Mouse (Mus musculus): Measurements from ENCODE around the gene Mvb12b.

Mvb12b gene

DNA sequence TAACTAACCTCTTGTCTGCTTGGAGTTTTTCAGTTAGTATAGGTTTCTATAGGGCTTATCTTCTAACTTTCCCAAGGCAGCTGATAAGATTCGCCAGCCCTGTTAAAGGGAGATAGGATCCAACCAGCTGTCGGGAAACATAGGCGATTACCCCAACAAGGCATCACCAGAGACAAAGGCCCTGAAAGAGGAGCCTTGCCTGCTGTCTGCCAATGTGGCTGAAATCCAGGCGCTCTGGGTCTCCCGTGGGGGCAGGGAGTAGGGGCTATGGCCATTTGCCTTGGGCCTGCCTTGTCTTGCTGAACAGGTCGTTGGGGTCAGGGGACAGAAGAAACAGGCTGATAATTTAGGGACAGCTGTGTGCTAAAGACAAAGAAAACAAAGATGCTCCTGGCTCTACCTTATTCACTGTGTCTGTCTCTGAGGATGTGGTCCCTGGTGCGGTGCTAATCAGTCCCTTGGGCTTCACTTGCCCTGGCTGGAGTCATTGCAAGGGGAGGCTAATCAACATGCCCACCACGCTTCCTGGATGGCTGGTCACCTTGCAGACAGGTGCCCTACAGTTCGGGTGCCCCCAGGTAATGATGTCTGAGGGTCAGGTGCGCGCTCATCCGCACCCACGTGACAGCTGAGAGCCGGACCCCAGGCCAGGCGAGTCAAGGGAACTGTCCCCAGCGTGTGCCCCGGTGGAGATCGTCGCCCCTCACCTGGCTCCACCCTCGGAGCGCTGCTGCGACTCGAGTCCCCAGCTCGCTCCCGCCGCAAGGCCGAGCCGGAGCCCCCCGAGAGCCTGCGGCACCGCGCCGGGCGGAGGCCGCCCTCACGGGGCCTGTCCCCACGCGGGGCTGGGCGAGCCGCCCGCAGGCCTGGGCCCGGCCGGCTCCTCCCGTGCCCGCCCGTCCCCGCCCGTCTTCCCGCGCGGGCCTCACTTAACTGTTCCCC is 1.1 kb downstream of the Mvb12b start:
- peak; percentile 72 for DNase-seq (ENCODE audit: extremely low spot score, low spot score)

GRCm38 (mm10) chr2:33885264-33885651 is 2.5 kb downstream of the Mvb12b start:
- DNase-seq (ENCODE audit: extremely low spot score, low spot score): peak; percentile 23

- no peak for DNase-seq (ENCODE audit: extremely low spot score, low spot score)
These were observed 3.0 kb downstream of the Mvb12b start for GRCm38 (mm10) chr2:33884623-33885263.

DNA sequence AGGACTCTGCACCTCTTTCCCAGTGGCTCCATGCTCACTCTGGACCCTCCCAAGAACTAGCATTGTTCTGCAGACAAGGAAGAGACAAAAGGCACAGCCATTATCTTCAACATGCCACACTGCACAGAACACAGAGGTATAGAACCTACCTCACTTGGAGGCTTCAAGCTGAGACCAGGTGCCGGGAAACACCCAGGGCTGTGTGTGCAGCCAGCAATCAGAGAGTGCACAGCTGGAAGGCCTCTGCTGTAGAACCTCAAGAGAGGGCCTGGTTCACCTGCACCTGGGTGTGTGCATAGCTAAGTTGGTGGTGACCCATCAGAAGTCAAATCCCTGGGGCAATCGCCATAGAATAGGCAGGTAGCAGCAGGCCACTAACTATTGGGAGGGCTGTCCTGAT is 8.5 kb downstream of the Mvb12b start:
- DNase-seq (ENCODE audit: extremely low spot score, low spot score): no peak

DNA sequence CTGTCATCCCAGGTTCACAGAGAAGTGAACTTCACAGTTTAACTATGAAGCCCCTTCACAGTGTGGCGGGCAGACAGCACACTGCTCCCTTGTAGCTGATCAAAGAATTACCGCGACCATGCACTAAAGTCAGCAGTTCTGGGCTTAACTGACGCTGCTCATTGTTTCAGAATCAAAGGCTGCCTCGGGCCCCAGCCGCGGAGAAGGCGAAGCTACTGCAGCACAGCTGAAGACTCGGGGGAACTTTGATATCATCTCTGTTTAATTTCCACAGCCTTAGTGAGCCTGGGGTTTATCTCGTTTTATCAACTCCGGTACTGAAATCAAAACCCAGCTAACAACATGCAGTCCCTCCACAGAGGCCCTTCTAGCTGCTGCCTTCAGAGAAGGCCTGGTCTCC is 9.3 kb downstream of the Mvb12b start:
- no peak for DNase-seq (ENCODE audit: extremely low spot score, low spot score)

- no peak for DNase-seq (ENCODE audit: extremely low spot score, low spot score)
These were observed 9.9 kb downstream of the Mvb12b start for GRCm38 (mm10) chr2:33877663-33878360.

DNA sequence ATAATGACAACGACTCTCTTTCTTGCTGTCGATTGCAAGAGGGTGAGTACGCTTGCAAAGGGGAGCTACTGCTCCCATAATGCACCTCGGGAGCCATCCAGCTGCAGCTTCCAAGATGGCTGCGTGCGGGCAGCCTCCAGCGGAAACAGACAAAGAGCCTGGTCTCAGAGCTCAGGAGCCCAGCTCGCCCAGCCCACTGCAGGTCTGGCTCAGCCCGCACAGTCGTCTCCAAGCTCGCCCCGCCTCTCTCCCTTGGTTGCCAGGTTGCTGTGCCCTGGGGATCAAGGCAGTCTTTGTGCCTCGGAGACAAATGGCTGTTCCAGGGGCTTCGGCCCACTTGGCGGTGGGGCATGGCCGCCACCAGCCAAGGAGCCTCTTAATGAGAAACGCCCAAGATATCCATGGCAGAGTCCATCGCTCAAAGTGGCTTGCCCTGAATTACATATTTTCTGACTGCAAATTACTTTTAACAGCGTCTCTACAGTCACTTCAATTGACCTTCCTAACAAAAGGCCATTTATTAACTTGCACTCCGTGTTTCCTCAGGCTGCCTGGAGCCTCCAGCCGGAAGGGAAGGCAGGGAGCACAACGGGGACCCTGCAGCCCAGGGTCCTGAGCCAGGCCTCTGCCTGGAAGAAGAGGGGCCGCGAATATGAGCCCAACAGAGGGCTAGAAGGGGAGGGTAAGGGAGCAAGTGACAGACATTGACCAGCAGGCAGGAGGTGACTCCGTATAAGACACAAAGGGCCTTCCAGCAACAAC is 11.0 kb downstream of the Mvb12b start:
- DNase-seq (ENCODE audit: extremely low spot score, low spot score): peak; percentile 88

GRCm38 (mm10) chr2:33875594-33875993 is 12.2 kb downstream of the Mvb12b start:
- DNase-seq (ENCODE audit: extremely low spot score, low spot score): no peak

DNA sequence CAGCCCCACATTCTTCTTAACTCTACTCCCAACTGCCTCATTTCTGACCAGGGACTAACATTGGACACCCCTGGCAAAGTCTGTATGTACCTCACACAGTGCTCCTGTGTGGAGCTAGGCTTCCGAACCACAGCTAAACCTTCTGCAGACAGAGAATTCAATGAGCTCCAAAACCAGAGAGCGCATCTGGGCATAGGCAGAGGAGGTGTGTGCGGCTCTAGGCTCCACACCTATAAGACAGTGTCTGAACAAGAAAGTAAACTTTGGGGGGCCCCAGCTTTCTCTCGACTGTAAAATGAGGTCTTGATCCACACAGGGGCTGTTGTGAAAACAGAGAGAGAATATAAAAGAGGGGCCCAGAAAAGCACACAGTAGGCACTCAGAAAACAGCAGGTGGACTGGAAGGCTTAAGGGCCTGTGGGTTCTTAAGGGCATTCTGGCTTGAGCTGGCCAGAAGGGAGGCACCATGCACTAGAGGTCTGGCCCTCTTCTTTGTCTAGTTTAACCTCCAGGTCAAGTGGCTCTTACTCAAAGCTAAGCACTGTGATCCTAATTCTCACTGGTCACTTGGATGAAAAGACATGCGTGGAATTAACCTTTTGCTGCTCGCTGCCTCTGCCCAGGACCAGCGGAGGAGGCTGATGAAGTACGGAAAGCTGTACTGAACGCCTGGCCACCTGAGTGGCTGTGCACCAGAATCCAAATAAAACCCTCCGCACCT is 12.7 kb downstream of the Mvb12b start:
- no peak for DNase-seq (ENCODE audit: extremely low spot score, low spot score)

- no peak for DNase-seq (ENCODE audit: extremely low spot score, low spot score)
These were observed 13.4 kb downstream of the Mvb12b start for GRCm38 (mm10) chr2:33874367-33874766.

GRCm38 (mm10) chr2:33873501-33873900 is 14.2 kb downstream of the Mvb12b start:
- no peak for DNase-seq (ENCODE audit: extremely low spot score, low spot score)

DNA sequence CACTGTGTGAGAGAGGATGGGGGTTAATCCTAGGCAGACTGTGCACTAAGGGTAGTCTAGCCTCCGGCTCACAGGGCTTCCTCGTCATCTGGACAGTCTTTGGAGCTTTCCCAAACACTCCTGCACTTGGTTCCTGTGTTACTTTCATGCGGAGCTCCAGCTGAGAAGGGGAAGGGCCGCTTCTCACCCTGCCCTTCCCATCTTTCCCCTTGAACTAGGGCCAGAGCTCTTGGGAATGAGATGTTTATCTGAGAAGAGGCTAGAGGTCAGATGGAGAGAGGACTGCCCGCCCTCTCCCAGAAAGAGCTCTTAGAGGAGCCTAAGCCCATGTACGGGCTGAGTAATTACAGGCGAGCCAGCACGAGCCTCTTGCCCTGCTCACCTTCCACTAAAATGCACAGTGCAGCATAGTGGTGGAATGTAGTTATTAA is 14.9 kb downstream of the Mvb12b start:
- DNase-seq (ENCODE audit: extremely low spot score, low spot score): no peak

- DNase-seq (ENCODE audit: extremely low spot score, low spot score): no peak
These were observed 16.6 kb downstream of the Mvb12b start for GRCm38 (mm10) chr2:33871181-33871520.

DNA sequence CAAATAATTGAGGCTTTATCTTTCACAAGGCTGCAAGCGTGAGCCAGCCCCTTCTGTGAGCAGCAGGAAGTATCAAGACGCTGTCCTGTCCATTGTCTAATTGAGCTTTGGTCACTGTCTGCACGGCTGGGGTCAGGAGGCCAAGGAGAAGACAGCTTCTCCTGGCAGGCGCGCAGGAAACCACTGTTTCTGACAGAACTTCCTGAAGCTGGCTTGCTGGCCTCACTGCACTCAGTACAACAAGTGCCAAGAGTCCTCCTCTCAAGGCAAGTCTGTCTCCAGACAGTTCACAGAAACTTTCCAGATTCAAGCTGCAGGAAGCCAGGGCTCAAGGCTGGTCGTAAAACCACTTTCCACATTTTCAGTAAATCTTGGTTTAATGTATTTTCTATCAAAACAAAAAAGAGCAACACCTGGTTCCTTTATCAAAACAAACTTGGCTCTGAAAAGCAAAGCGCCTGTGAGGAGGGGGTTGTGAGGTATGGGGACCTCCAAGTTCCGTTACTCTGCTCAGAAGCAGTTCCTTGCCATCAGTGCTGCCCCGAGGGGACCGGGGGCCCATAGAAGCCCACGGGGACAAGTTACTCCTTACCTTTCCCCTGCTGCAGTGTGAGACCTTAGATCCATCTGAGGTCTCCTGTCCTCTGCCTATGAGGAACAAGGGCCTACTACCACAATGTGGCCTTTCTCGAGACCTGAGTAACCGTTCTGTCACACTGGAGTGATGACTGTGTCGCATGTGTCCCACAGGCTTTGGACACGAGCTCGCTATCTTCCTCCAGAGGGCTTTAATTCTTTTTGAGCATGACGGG is 17.2 kb downstream of the Mvb12b start:
- no peak for DNase-seq (ENCODE audit: extremely low spot score, low spot score)

- no peak for DNase-seq (ENCODE audit: extremely low spot score, low spot score)
These were observed 17.9 kb downstream of the Mvb12b start for GRCm38 (mm10) chr2:33869689-33870343.

- no peak for DNase-seq (ENCODE audit: extremely low spot score, low spot score)
These were observed 18.6 kb downstream of the Mvb12b start for GRCm38 (mm10) chr2:33868996-33869688.

DNA sequence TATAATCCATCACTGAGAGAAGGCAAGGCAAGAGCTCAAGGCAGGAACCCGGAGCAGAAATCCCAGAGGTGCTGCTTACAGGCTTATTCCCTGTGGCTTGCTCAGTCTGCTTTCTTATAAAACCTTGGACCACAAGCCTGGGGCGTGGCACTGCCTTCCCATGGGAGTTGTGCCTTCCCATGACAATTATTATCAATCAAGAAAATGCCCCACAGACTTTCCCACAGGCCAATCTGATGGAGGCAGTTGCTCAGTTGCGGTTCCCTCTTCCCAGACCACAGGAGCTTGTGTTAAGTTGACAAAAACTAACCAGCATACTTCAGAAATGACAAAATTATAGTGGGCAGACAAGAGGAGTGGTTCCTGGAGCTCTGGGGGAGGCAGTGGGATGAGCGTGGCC is 19.4 kb downstream of the Mvb12b start:
- no peak for DNase-seq (ENCODE audit: extremely low spot score, low spot score)

DNA sequence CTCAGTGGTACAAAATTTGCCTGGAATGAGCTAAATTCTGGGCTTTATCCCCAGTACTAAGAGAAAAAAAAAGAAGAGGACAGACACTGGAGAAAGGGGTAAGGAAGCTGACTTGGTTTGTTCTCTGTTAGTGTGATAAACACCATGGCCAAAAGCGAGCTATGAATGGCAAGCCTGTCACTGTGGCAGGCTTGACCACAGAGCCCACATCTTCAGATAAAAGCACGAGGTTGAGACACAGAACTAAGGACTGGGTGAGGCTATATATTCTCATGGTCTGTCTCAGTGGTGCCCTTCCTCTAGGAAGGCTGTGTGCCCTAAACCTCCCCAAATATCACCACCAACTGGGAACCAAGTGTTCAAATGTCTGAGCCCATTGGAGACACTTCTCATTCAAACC is 31.0 kb downstream of the Mvb12b start:
- DNase-seq (ENCODE audit: extremely low spot score, low spot score): no peak
